Mouse (Mus musculus): ENCODE measurements around the gene Gm884. TPM values are rescaled to one million over a fixed set of nuclear protein-coding genes. Genes with fewer than 3 reads are reported as not detected.

Gm884 gene
- not detected in 2 replicates for polyA plus RNA-seq (2012; rRNA removed)

DNA sequence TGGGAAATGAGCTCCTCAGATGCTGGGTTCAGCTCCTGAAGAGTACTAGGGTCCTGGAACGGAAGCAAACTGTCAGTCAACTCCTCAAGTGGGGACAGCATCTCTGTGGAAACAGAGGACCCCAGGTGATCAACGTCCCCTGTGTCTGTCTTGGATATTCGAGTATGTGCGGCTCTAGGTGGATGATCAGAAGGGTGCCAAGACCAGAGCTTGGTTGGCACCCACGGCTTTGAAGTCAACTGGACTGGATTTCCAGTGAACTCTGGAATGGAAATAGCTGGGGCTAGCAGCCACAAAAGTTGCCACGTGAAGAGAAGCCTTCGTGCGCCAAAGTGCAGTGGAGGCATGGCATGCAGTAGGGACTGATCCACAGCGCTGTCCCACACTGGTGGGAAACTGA lies at the start of gene Gm884:
Gene Gm884, minus strand, starts transcription at position 101 of the 400 bp plus-strand sequence.
- 81% methylated on average over 9 of the region's 9 CpGs for WGBS
- no peak for DNase-seq
- H3K27ac ChIP-seq (ENCODE audit: insufficient read depth, low read depth, low read length): no peak within 1 kb of the TSS
- no peaks in the 10 kb centered on the region for H3K36me3 ChIP-seq (ENCODE audit: control insufficient read depth, insufficient read depth, low read length)
- no peak within 1 kb of the TSS for H3K4me3 ChIP-seq (ENCODE audit: insufficient read depth, low read depth, low read length)
- H3K27me3 ChIP-seq (replicated peaks; ENCODE audit: control insufficient read depth, insufficient read depth, low read length): no peaks in the 10 kb centered on the region; the same call in 1 of the 2 replicates
- H3K4me1 ChIP-seq (ENCODE audit: control insufficient read depth, insufficient read depth, low read length): no peaks in the 10 kb centered on the region
- no peak for TF ChIP-seq POLR2A (IDR thresholded peaks at IDR 0.05; ENCODE audit: low read depth, low read length)
- no peak for TF ChIP-seq CTCF (conservative IDR thresholded peaks at IDR 0.05; ENCODE audit: insufficient read depth, insufficient read length, low read depth, low read length)

DNA sequence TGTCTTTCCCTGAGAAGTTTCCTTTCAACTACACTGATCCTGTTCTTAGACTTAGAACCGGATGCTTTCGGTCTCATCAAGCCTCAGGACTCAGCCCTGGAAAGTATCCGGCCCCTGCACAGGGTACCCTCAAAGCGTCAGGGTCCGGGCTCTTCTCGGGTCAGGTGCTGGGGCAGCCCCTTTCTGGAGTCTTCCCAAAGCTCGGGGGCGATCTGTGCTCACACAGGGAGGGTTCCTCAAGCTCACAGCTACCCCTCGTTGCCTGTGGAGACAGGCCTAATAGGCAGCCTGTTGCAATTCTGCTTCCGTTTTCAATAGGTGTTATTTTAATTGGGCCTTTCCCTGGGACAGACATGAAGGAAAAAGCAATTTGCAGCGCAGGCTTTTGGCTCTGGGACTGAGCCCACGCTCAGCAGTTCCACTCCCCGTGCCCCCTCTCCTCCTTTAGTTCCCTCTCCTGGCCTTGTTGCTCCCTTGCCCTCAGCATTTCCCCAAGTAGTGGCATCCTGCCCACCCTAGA lies 46.0 kb upstream of the Gm884 start:
- DNase-seq: no peak
- TF ChIP-seq CTCF (conservative IDR thresholded peaks at IDR 0.05; ENCODE audit: insufficient read depth, insufficient read length, low read depth, low read length) (no peak), POLR2A (IDR thresholded peaks at IDR 0.05; ENCODE audit: low read depth, low read length) (no peak)
- H3K4me1 ChIP-seq (ENCODE audit: control insufficient read depth, insufficient read depth, low read length): no peaks in the 10 kb centered on the region
- no peak overlapping the region for H3K27ac ChIP-seq (ENCODE audit: insufficient read depth, low read depth, low read length)
- no peaks in the 10 kb centered on the region for H3K27me3 ChIP-seq (replicated peaks; ENCODE audit: control insufficient read depth, insufficient read depth, low read length)
- no peak overlapping the region for H3K4me3 ChIP-seq (ENCODE audit: insufficient read depth, low read depth, low read length)
- no peaks in the 10 kb centered on the region for H3K36me3 ChIP-seq (ENCODE audit: control insufficient read depth, insufficient read depth, low read length)
- 55% methylated on average over 13 of the region's 13 CpGs for WGBS

DNA sequence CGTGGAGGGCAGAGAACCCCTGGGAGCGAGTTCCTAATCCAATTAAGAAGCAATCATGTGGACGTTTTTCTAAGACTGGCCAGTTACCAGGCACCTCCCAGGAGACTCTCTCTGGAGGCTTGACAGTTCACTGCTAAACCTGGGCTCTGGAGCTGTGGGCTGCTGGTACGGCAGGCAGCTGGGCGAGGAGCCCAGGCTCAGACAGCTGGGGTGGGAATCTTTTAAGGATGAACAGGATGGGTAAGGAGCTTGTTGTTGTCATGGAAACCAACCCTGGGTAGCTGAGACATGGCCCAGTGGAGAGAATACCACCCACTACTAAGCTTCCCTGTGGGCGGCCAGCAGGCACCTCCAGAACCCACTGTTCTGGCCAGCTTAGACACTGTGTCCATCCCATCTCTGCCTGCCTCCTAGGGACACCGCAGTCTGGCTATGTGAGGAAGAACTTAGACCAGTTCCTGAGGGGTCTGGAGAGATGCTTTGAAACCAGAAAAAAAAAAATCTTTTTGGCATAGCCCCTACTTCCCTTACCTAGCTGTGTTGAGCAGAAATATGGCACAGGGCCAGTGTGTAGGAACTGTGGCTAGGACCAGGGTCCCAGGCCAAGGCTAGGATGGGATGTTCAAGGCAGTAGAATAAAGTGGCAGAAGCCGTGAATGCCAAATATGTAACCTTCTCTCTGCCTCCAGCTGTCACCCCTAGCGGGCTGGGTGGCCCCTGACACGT lies 45.4 kb upstream of the Gm884 start:
- DNase-seq: no peak
- Histone ChIP-seq H3K27me3 (replicated peaks; ENCODE audit: control insufficient read depth, insufficient read depth, low read length) (no peaks in the 10 kb centered on the region), H3K36me3 (ENCODE audit: control insufficient read depth, insufficient read depth, low read length) (no peaks in the 10 kb centered on the region), H3K4me1 (ENCODE audit: control insufficient read depth, insufficient read depth, low read length) (no peaks in the 10 kb centered on the region), H3K4me3 (ENCODE audit: insufficient read depth, low read depth, low read length) (no peak overlapping the region), H3K27ac (ENCODE audit: insufficient read depth, low read depth, low read length) (no peak overlapping the region)
- no peak for TF ChIP-seq POLR2A (IDR thresholded peaks at IDR 0.05; ENCODE audit: low read depth, low read length)
- TF ChIP-seq CTCF (conservative IDR thresholded peaks at IDR 0.05; ENCODE audit: insufficient read depth, insufficient read length, low read depth, low read length): no peak
- 39% methylated on average over 10 of the region's 10 CpGs for WGBS

DNA sequence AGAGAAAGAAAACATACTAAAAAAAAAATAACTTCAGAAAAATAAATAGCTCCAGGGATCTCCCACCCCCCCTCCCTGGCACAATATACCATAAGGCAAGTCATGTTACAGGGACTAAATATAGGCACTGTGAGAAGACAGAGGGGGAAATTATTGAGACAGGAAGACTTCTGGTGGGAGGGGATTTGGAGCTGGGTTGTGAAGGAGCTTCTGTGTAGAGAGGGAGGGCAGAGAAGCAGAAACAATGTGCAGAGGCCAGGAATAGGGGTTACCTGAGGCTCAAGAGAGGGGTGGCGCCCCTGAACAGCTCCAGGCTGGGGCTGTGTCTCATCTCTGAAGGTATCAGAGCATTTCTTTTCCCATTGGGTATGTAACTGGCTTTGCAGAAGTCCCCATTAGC lies 44.8 kb upstream of the Gm884 start:
- WGBS: 67% methylated on average over 1 of the region's 1 CpGs
- Histone ChIP-seq H3K4me3 (ENCODE audit: insufficient read depth, low read depth, low read length) (no peak overlapping the region), H3K4me1 (ENCODE audit: control insufficient read depth, insufficient read depth, low read length) (no peaks in the 10 kb centered on the region), H3K27me3 (replicated peaks; ENCODE audit: control insufficient read depth, insufficient read depth, low read length) (no peaks in the 10 kb centered on the region), H3K27ac (ENCODE audit: insufficient read depth, low read depth, low read length) (no peak overlapping the region), H3K36me3 (ENCODE audit: control insufficient read depth, insufficient read depth, low read length) (no peaks in the 10 kb centered on the region)
- no peak for DNase-seq
- TF ChIP-seq POLR2A (IDR thresholded peaks at IDR 0.05; ENCODE audit: low read depth, low read length) (no peak), CTCF (conservative IDR thresholded peaks at IDR 0.05; ENCODE audit: insufficient read depth, insufficient read length, low read depth, low read length) (no peak)

DNA sequence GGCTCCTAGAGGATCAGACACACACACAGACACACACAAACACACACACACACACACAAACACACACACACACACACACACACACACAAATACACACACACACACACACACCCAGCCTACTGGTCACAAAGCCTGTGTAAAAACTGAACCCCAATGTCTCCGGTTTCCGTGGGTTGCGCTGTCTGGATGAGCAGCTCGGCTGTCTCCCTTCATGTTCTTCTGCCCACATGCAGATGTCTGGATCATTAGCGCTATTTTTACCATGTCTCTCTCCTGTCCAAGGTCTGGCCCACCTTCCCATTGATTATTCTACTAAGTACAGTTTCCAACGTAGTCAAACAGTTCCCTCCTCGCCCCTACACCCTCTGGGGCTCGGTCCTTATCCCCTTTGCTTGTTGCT lies 42.2 kb upstream of the Gm884 start:
- no peak for TF ChIP-seq CTCF (conservative IDR thresholded peaks at IDR 0.05; ENCODE audit: insufficient read depth, insufficient read length, low read depth, low read length)
- no peak for TF ChIP-seq POLR2A (IDR thresholded peaks at IDR 0.05; ENCODE audit: low read depth, low read length)
- Histone ChIP-seq H3K27ac (ENCODE audit: insufficient read depth, low read depth, low read length) (no peak overlapping the region), H3K4me1 (ENCODE audit: control insufficient read depth, insufficient read depth, low read length) (no peaks in the 10 kb centered on the region), H3K36me3 (ENCODE audit: control insufficient read depth, insufficient read depth, low read length) (no peaks in the 10 kb centered on the region), H3K27me3 (replicated peaks; ENCODE audit: control insufficient read depth, insufficient read depth, low read length) (no peaks in the 10 kb centered on the region), H3K4me3 (ENCODE audit: insufficient read depth, low read depth, low read length) (no peak overlapping the region)
- DNase-seq: no peak
- 78% methylated on average over 8 of the region's 8 CpGs for WGBS

DNA sequence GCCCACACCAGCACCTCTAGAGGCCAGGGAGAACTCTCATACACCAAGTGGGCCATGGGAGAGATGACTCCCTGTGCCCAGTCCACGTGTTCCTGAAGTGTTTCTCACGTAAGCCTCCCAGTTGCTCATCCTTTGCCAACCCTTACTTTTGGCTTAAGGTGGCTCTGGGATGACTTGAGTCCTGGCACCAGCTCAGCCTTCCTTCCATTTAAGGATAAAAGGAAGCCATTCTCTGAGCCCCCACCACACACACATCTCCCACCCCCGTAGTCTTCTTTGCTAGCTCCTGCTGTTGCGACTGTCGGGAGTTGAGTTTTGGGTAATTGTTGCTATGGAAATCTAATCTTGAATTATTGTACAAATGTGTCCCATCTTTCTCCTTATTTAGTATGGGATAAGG lies 41.6 kb upstream of the Gm884 start:
- H3K4me1 ChIP-seq (ENCODE audit: control insufficient read depth, insufficient read depth, low read length): no peaks in the 10 kb centered on the region
- H3K27me3 ChIP-seq (replicated peaks; ENCODE audit: control insufficient read depth, insufficient read depth, low read length): no peaks in the 10 kb centered on the region
- no peak overlapping the region for H3K4me3 ChIP-seq (ENCODE audit: insufficient read depth, low read depth, low read length)
- no peak overlapping the region for H3K27ac ChIP-seq (ENCODE audit: insufficient read depth, low read depth, low read length)
- no peak for TF ChIP-seq CTCF (conservative IDR thresholded peaks at IDR 0.05; ENCODE audit: insufficient read depth, insufficient read length, low read depth, low read length)
- no peak for TF ChIP-seq POLR2A (IDR thresholded peaks at IDR 0.05; ENCODE audit: low read depth, low read length)
- H3K36me3 ChIP-seq (ENCODE audit: control insufficient read depth, insufficient read depth, low read length): no peaks in the 10 kb centered on the region
- DNase-seq: no peak
- 78% methylated on average over 5 of the region's 5 CpGs for WGBS

DNA sequence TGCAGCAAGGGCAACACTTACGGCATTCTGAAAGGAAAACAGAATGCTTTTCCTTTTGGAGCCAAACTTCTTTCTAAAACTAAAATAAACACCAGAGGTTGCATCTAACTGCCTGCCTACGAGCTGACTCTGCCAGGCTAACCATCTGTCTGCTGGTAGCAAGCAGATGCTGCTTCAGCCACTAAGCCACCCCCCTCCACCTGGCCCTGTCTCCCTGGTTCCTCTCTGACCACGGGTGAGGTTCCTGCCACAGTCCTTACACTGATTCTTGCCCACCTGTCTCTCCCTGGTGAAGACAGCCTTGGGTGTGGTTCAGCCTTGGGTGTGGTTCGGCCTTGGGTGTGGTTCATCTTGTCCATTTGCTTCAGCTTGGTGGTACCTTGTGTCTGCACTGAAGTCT lies 40.9 kb upstream of the Gm884 start:
- TF ChIP-seq CTCF (conservative IDR thresholded peaks at IDR 0.05; ENCODE audit: insufficient read depth, insufficient read length, low read depth, low read length) (no peak), POLR2A (IDR thresholded peaks at IDR 0.05; ENCODE audit: low read depth, low read length) (no peak)
- H3K27me3 ChIP-seq (replicated peaks; ENCODE audit: control insufficient read depth, insufficient read depth, low read length): no peaks in the 10 kb centered on the region
- whole genome bisulfite sequencing: 55% methylated on average over 4 of the region's 4 CpGs
- no peak overlapping the region for H3K4me3 ChIP-seq (ENCODE audit: insufficient read depth, low read depth, low read length)
- H3K36me3 ChIP-seq (ENCODE audit: control insufficient read depth, insufficient read depth, low read length): no peaks in the 10 kb centered on the region
- no peak for DNase-seq
- no peaks in the 10 kb centered on the region for H3K4me1 ChIP-seq (ENCODE audit: control insufficient read depth, insufficient read depth, low read length)
- H3K27ac ChIP-seq (ENCODE audit: insufficient read depth, low read depth, low read length): no peak overlapping the region
